Comparison of ENCODE assay signal across 28 mouse cellular contexts in the genomic region with DNA sequence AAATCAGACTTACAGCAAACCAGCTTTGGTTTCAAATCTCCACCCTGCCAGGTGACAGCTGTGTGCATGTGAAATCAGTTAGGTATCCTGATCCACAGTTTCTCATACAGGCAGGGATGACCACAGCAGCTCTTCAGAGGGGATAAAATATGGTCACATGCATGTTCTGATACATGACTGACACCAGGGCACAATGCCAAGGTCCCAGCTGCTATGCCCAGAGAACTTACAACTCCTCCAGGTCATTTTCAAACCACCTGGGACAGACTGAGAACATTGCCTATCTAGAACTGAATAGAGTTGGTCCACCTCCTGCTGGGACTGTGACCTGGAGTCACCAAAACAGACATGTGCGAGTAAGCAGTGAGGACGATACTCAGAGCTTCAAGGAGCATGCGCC. TPM values are rescaled to one million over a fixed set of nuclear protein-coding genes. Genes with fewer than 3 reads are reported as not detected.
DNase-seq lines count a peak whose midpoint lies in the region; ATAC-seq lines count a peak whose summit lies in the region.
"Had no signal": no experiment of that assay in that cellular context is flagged by ENCODE, and none has a peak within 500 bp of the region (broad histone marks: within the 10 kb centered on the region; RNA-seq: fewer than 3 reads in every experiment).

No protein-coding gene starts in this region.

- no peak overlapping the region for H3K27ac ChIP-seq in heart, embryonic 10.5 days
- no peak overlapping the region for H3K27ac ChIP-seq in embryonic facial prominence, embryonic 10.5 days (replicated peaks)
- H3K27ac ChIP-seq in limb, embryonic 11.5 days (replicated peaks; ENCODE audit: low read depth, low read length) = no peak overlapping the region
- H3K27ac ChIP-seq: embryonic facial prominence, embryonic 12.5 days; embryonic facial prominence, embryonic 15.5 days; forebrain, embryonic 12.5 days; gastrocnemius, adult 2 months; heart, embryonic 13.5 days; hindbrain, embryonic 14.5 days; hindbrain, postnatal 0 days had no signal

- ATAC-seq in limb, embryonic 11.5 days (ENCODE audit: insufficient number of reproducible peaks, low FRiP score, low TSS enrichment, low read depth) = no peak
- ATAC-seq: hindbrain, postnatal 0 days; inflammation-experienced regulatory T-cells, adult 6 months; intestine, embryonic 16.5 days; Patski had no signal

- H3K36me3 ChIP-seq in heart, embryonic 10.5 days = no peaks in the 10 kb centered on the region
- no peaks in the 10 kb centered on the region for H3K36me3 ChIP-seq in embryonic facial prominence, embryonic 10.5 days (replicated peaks)
- H3K36me3 ChIP-seq in limb, embryonic 11.5 days (ENCODE audit: control insufficient read depth, insufficient read depth, low read length) = no peaks in the 10 kb centered on the region
- H3K36me3 ChIP-seq: embryonic facial prominence, embryonic 12.5 days; embryonic facial prominence, embryonic 15.5 days; forebrain, embryonic 12.5 days; G1E; heart, embryonic 13.5 days had no signal

- H3K4me1 ChIP-seq in heart, embryonic 10.5 days = peaks cover 54% of the 10 kb centered on the region
- H3K4me1 ChIP-seq in embryonic facial prominence, embryonic 10.5 days = peaks cover 43% of the 10 kb centered on the region
- 0 out of 2 replicates have a peak, but pooled peaks cover 6% of the 10 kb centered on the region for H3K4me1 ChIP-seq in limb, embryonic 11.5 days (ENCODE audit: control insufficient read depth, insufficient read depth, low read length)

- WGBS in heart, embryonic 10.5 days = 84% methylated on average over 3 of the region's 3 CpGs
- WGBS in embryonic facial prominence, embryonic 10.5 days = 85% methylated on average over 3 of the region's 3 CpGs
- 86% methylated on average over 3 of the region's 3 CpGs for WGBS in limb, embryonic 11.5 days

- H3K4me3 ChIP-seq in heart, embryonic 10.5 days = no peak overlapping the region
- H3K4me3 ChIP-seq in embryonic facial prominence, embryonic 10.5 days = no peak overlapping the region
- no peak overlapping the region for H3K4me3 ChIP-seq in limb, embryonic 11.5 days (ENCODE audit: low read depth, low read length)
- H3K4me3 ChIP-seq: embryonic facial prominence, embryonic 12.5 days; embryonic facial prominence, embryonic 15.5 days; forebrain, embryonic 12.5 days; gastrocnemius, adult 2 months; heart, embryonic 13.5 days had no signal

- H3K4me2 ChIP-seq in limb, embryonic 11.5 days (ENCODE audit: low read depth, severe bottlenecking) = no peak overlapping the region
- H3K4me2 ChIP-seq: embryonic facial prominence, embryonic 12.5 days; embryonic facial prominence, embryonic 15.5 days; forebrain, embryonic 12.5 days; heart, embryonic 13.5 days; hindbrain, embryonic 14.5 days had no signal

- peaks cover 22% of the 10 kb centered on the region for H3K27me3 ChIP-seq in heart, embryonic 10.5 days (ENCODE audit: insufficient read depth, poor library complexity, severe bottlenecking)
- peaks cover 25% of the 10 kb centered on the region for H3K27me3 ChIP-seq in embryonic facial prominence, embryonic 10.5 days (replicated peaks; ENCODE audit: low read depth, poor library complexity, severe bottlenecking)
- H3K27me3 ChIP-seq in limb, embryonic 11.5 days (ENCODE audit: control insufficient read depth, insufficient read depth, low read length) = no peaks in the 10 kb centered on the region
- H3K27me3 ChIP-seq: CH12.LX; embryonic facial prominence, embryonic 12.5 days; Patski had no signal

- DNase-seq in cerebellum, postnatal 10 days = peak; percentile 46 to 51
- DNase-seq in cerebellum, adult 11-12 months = no peak
- DNase-seq in heart, embryonic 10.5 days (ENCODE audit: low spot score) = peak; percentile 68
- DNase-seq in heart, adult 9 months (ENCODE audit: low spot score in 2 of 2) = no peak
- DNase-seq in embryonic facial prominence, embryonic 10.5 days (ENCODE audit: low spot score) = peak; percentile 6
- DNase-seq in limb, embryonic 11.5 days (ENCODE audit: low spot score) = peak; percentile 14
- DNase-seq in frontal cortex, postnatal 10 days (ENCODE audit: low spot score in 2 of 2) = no peak
- DNase-seq: adrenal gland, postnatal 25 days; B cell, adult 2 months; cerebellum, adult 18-20 months; cerebellum, adult 9-10 months; gastrocnemius, adult 2 months; gastrocnemius, postnatal 14 days had no signal

- no peaks in the 10 kb centered on the region for H3K9me3 ChIP-seq in heart, embryonic 10.5 days
- H3K9me3 ChIP-seq in embryonic facial prominence, embryonic 10.5 days = no peaks in the 10 kb centered on the region
- H3K9me3 ChIP-seq in limb, embryonic 11.5 days (ENCODE audit: control insufficient read depth, low read length) = no peaks in the 10 kb centered on the region
- H3K9me3 ChIP-seq: embryonic facial prominence, embryonic 12.5 days; embryonic facial prominence, embryonic 15.5 days; forebrain, embryonic 12.5 days; heart, embryonic 13.5 days had no signal

- no peak overlapping the region for H3K9ac ChIP-seq in limb, embryonic 11.5 days (ENCODE audit: low read length)
- H3K9ac ChIP-seq: embryonic facial prominence, embryonic 12.5 days; embryonic facial prominence, embryonic 15.5 days; forebrain, embryonic 12.5 days; heart, embryonic 13.5 days; hindbrain, embryonic 14.5 days had no signal

RNA-seq across cellular contexts. Expression of a gene that starts 10.1 kb away (rescaled TPM):
- not detected in 2 replicates for polyA plus RNA-seq in heart, embryonic 10.5 days (2016; fragmentation: Nextera tagmentation; extraction: Ambion mirVana)
- polyA plus RNA-seq in embryonic facial prominence, embryonic 10.5 days (2016; fragmentation: Nextera tagmentation; extraction: Ambion mirVana) = not detected in 2 replicates
- polyA plus RNA-seq in limb, embryonic 11.5 days (2014; fragmentation: Nextera tagmentation; extraction: Ambion mirVana) = not detected in 2 replicates
- polyA plus RNA-seq: brain, embryonic 14.5 days; embryonic facial prominence, embryonic 12.5 days; embryonic facial prominence, embryonic 15.5 days; forebrain, embryonic 12.5 days; forebrain, embryonic 16.5 days; G1E; heart, embryonic 13.5 days; heart, embryonic 16.5 days; hindbrain, embryonic 11.5 days; hindbrain, embryonic 14.5 days; hindbrain, postnatal 0 days; inflammation-experienced regulatory T-cells, adult 6 months; intestine, embryonic 16.5 days; Patski had no signal

RNA-seq across cellular contexts. Expression of a gene that starts 40.6 kb away (rescaled TPM):
- not detected in 2 replicates for polyA plus RNA-seq in heart, embryonic 10.5 days (2016; fragmentation: Nextera tagmentation; extraction: Ambion mirVana)
- not detected in 2 replicates for polyA plus RNA-seq in embryonic facial prominence, embryonic 10.5 days (2016; fragmentation: Nextera tagmentation; extraction: Ambion mirVana)
- not detected in 2 replicates for polyA plus RNA-seq in limb, embryonic 11.5 days (2014; fragmentation: Nextera tagmentation; extraction: Ambion mirVana)
- polyA plus RNA-seq: brain, embryonic 14.5 days; embryonic facial prominence, embryonic 12.5 days; embryonic facial prominence, embryonic 15.5 days; forebrain, embryonic 12.5 days; forebrain, embryonic 16.5 days; G1E; heart, embryonic 13.5 days; heart, embryonic 16.5 days; hindbrain, embryonic 11.5 days; hindbrain, embryonic 14.5 days; inflammation-experienced regulatory T-cells, adult 6 months; Patski had no signal

RNA-seq across cellular contexts. Expression of a gene that starts 55.8 kb away (rescaled TPM):
- 15.5 and 15.9 TPM in 2 replicates for polyA plus RNA-seq in heart, embryonic 10.5 days (2016; fragmentation: Nextera tagmentation; extraction: Ambion mirVana)
- 11.9 and 13.1 TPM in 2 replicates for polyA plus RNA-seq in embryonic facial prominence, embryonic 10.5 days (2016; fragmentation: Nextera tagmentation; extraction: Ambion mirVana)
- 17.7 and 19.0 TPM in 2 replicates for polyA plus RNA-seq in limb, embryonic 11.5 days (2014; fragmentation: Nextera tagmentation; extraction: Ambion mirVana)

Comparison
In these comparisons a context has a peak if more than half of its experiments do, and no peak if none do; other contexts are left out.
1. DNase-seq: peak in cerebellum, postnatal 10 days (2 of 2), heart, embryonic 10.5 days (single experiment), embryonic facial prominence, embryonic 10.5 days (single experiment) and limb, embryonic 11.5 days (single experiment); none in cerebellum, adult 11-12 months (single experiment), heart, adult 9 months (0 of 2) and frontal cortex, postnatal 10 days (0 of 2).